Mouse (Mus musculus): ENCODE data around the gene Fnip2.
A peak's percentile ranks its signal among the peaks of the same experiment; 100 is the strongest.

Fnip2 gene

DNA sequence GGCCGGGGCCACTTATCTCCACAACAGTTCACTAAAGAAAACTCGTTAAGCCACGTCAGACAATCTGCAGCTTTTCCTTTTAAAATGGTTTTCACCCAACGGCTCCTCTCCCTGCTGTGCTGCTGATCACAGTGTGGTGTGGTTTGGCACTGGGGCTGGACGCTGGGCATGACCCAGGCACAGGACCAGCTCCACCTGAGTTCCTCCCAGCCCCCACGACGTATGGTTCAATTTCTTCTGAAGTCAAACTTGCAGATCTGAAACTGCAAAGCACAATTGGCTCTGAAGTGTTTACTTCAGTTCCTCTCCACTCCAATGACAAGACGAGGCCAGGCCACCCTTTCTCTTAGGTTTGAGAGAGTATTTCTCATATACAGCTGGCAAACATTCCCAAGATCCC, 39.1 kb downstream of the Fnip2 start:
- no peak for DNase-seq (ENCODE audit: low spot score in 2 of 2)

DNA sequence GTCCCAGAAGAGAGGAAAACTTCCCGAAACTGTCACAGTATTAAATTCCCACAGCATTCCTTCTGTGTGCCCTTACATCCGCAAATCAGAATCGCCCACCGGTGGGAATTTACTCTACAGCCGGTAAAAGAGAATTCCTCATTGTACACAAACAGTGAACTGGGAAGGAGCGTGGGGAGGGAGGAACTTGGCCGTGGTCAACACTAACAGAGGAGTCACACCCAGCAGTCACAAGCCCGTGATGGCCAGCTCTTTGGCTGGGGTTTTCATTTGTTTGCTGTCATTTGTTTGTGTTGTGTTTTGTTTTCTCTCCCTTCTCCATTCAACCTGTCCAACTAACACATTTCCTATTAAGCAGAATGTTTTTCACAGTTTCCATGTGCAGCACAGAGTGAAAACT, 39.7 kb downstream of the Fnip2 start:
- no peak for DNase-seq (ENCODE audit: low spot score in 2 of 2)

DNA sequence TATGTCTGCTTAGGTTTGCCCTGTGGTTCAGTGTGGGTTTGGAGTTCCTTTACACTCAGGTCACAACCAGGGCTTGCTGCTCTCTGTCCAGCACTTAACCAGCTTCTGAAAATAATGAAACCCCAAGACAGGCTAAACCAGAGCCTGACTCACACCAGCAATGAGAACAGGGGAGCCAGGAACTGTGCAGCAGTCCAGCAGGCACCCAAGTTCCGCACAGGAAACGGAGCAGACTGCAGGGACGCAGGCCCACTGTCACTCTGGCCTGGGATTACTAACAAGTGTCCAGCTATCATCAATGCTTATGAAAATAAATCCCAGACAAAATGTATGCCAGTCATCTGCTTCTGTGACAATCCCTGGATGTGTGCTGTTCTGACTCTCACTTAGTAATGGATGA, 40.1 kb downstream of the Fnip2 start:
- no peak for DNase-seq (ENCODE audit: low spot score in 2 of 2)

DNA sequence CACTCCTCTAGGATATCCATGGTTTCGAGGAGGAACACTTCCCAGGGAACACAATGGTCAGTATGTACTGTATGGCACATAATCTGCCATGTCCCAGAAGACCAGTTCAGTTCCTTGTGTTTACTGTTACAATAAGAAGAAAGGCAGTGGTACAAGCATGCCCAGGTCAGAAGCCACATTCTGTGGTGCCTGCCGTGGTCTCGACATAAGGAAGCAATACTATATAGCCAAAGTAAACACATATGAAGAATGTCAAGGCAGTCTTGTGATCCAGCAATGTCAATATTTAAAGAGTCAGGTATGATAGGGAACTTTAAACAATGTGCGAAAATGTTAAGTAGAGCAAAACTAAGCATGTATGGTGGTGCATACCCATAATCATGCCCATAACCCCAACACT, 44.2 kb downstream of the Fnip2 start:
- no peak for DNase-seq (ENCODE audit: low spot score in 2 of 2)

DNA sequence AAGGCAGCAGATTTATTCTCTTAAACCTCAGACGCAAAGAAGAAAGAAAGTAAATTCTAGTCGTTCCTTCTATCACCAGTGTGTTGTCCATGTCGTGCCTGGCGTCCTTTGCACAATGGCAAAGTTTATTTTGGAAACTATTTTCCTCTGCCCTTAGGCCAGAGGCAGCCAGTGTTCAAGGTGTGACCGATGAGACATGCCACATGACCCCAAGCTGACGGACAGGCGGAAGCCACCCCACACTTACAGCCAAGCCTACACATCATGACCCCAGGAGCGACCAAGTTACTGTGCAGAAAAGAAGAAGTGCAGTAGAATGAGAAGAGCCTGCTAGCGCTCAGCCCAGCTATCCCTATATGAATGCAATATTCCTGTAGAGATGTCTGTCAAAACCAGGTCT, 47.7 kb downstream of the Fnip2 start:
- no peak for DNase-seq (ENCODE audit: low spot score in 2 of 2)

DNA sequence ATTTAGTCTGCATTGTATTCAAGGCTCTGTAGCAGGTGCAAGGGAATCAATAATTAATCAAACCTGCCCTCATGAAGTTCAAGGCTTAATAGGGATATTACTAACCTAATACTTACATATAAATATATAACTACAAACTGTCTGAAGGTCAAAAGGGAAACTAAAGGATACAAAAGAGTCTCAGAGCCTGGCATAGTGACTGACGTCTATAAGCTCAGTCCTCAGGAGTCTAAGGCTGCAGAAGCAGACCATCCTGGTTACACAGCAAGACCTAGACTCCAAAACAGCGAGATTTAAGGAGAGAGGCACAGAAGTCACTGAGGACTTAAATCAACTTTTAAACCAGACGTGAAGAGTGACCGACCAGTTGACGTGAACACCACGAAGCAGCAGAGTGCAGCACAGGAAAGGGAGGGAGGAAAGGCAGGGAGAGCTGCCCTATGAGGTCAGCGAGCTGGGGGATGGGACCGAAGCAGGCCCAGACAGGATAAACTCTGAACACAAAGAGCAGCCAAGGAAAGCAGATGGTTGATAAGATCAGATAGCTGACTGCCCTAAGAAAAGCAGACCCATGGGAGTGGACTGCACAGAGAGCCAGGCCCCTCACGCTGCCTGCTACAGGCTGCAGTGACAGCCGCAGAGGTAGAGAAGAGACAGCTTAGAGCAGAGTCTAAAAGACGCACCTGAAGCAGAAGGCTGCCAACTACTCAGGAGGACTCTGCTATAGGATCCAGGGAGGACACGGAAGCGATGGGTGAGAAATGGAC, 48.7 kb downstream of the Fnip2 start:
- no peak for DNase-seq (ENCODE audit: low spot score in 2 of 2)

DNA sequence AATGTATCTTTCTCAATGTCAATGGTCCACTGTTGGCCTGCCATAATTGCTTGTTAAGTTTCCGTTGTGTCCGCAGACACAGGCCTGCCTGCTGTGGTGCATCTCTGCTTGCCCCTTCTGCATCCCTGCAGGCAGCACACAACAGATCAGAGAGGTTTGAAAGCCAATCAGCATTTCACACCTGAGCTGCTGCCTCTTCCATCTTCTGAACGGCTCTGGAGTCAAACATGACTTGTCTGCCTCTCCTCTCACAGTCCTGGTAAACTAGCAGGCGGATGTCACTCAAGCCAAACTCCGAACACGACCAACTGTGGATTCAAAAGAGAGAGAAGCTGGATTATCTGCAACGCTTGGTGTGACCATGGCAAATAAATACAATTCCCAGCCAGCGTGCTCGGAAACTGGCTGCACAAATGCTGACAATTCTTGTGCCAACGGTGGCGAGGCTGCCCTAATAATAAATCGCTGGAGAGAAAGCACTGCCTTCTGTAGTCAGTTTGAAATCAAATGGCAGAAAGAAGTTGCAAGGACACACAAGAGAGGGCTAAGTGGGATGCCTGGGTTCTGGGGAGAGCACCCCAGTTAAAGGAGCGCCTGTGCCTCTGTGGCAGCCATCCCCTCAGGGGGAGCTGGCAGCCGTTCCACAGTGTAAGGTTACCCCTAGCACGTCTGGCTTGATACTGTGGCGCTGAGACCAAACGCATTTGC, 49.6 kb downstream of the Fnip2 start:
- DNase-seq (ENCODE audit: low spot score in 2 of 2): no peak

DNA sequence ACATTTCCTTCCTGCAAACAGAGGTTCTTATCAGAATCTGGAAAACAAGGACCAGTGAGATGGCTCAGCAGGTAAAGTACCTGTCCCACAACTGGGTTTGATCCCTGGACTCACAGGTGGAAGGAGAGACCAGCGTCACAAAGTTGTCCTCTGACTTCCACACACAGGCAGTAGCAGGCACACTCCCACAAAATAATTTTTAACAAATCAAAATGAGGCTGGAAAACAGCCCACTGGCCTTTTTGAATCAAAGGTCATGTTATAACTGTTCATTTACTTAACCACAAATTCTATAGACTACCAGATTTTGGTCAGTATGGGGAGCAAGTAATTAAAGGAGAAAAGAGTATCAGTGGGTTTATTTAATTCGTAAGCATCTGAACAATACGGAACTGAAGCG, 50.6 kb downstream of the Fnip2 start:
- no peak for DNase-seq (ENCODE audit: low spot score in 2 of 2)

DNA sequence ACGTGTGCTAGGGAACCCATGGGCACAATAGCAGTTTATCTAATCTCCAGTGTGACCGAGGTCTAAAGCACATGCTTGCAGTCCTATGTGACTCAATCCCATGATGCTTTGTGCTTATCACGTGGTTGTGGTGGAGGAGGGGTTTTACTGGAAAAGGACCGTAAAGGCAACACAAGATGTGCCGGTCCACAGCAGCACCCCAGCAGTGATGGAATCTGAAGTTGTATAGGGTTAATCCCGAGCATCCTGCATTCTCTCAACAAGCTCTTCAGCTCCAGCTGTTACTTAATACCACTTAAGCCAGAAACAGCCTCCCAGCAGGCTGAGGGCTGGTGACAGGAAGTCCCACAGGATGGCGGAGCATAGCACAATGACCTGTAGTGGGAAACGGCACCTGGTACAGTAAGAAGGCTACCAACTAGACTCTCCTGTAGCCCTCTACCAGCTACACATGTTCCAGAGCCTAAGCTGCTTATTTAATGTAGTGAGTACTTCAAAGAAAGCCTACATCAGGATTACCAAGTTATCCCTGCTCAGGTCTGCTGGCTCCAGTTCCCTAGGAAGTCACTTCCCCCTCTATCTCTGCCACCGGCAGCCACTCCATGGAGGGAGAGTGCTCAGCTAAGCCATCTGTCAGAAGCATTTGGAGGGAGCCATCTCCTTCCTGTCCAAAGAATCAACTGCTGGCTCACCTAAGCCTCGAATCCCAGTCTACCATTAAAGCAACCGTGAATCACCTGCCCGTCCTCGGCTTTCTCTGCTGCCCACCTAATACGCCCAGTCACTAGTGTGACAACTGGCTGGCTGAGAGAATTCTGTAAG, 51.3 kb downstream of the Fnip2 start:
- no peak for DNase-seq (ENCODE audit: low spot score in 2 of 2)

DNA sequence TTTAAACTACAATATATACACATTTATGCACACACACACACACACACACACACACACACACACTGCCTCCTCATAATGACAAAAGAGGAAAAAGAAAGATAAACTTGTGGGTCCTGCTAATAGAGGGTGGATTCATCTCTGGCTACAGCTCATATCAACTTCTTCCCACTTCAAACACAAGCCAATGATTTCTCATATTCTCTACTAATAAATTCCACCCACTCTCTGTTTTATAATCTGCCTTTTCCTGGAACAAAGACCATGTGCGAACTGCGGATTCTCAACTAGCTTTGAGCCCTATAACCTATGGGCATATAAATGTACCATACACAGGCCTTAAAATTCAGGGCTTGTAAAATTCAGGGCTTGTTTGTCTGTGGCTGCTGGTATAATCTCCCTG, 53.3 kb downstream of the Fnip2 start:
- DNase-seq (ENCODE audit: low spot score in 2 of 2): no peak

DNA sequence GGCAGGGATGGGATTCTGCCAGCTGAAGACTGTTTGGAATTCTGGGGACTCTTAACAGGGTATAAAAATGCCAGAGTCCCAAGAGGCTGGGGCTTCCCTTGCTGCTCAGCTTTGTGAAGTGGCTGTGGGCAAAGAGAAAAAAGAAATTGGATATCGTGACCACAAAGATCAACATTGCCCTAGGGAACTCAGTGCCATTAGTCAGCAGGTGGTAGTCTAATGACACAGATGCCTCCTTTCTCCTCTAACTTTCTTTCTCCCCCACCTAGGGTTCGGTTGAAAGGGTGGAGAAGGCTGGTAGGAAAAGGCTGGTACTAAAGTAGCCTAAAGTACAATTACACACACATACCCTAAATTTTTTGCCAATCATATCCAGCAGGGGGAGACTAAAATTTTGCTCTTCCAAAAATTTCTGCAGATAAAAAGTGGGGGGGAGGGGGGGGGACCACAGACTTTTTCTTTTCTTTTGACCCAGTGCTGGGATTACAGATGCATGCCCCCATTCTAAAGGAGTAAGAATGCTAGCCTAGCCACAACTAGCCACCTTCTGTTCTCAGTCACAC, 66.3 kb downstream of the Fnip2 start:
- DNase-seq (ENCODE audit: low spot score in 2 of 2): no peak

DNA sequence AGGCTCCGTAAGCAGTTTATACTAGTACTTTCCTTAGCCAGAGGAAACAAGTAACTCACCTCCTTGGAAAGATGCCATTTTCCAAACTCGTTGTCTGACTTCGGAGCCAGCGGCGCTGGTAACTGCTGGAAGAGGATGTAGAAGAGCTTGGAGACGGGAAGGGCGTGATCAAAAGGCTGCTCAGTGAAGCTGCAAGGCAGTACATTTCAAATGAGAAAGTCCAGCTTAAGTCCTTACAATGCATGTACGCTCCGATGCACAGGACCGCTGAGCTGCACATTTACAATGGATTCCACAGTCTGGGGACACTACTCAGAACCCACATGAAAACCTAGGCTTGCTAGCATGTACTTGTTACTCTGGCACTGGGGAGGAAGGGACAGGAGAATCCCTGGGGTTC, 67.3 kb downstream of the Fnip2 start:
- DNase-seq (ENCODE audit: low spot score in 2 of 2): no peak

DNA sequence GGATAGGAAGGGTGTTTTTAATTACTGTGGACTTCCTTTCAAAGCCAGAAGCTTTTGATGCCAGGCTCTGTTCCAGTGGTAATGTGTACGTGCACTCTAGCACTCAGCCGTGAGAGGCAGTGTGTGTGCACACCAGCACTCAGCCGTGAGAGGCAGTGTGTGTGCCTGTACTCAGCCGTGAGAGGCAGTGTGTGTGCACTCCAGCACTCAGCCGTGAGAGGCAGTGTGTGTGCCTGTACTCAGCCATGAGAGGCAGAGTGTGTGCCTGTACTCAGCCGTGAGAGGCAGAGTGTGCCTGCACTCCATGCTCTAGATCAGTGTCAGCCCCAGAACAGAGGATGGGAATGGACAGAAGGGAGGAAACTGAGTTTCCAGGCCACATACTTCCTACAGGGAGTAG, 70.9 kb downstream of the Fnip2 start:
- DNase-seq (ENCODE audit: low spot score in 2 of 2): no peak

DNA sequence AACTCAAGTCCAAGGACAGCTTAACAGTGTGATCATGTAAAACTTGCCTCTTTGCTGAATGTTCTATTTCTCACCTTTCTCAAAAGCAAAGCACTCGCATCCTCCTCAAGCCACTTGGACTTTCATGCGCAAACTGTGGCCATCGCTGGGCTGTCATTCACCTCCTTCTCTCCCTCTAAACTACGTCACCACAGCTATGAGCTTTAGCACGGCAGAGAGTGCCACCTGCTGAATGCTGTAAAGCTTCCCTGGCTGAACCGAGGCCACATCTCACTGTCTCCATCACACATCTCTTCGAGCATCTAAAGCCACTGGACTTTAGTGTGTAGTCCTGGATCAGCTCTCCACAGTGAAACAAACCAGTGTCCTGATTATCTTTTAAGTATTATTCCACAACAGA, 72.4 kb downstream of the Fnip2 start:
- DNase-seq (ENCODE audit: low spot score in 2 of 2): peak in 1 of 2 experiments; percentile 63

DNA sequence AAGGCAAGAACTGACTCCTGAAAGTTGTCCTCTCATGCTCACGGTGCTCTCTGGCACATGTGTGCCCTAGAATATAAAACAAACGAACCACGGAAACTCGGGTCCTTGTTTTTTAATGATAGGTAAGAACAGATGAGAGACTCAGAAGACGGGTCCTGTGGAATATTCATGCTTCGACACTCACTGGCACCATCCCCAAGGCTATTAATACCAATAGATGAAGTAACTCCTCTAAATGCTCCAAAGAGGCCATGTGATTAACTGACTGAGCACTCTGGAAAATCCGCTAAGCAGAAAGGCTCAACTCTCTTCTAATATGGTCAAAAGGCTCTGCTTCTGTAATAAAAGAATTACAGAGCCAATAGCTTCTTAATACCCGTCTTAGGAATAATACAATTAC, 73.6 kb downstream of the Fnip2 start:
- no peak for DNase-seq (ENCODE audit: low spot score in 2 of 2)

DNA sequence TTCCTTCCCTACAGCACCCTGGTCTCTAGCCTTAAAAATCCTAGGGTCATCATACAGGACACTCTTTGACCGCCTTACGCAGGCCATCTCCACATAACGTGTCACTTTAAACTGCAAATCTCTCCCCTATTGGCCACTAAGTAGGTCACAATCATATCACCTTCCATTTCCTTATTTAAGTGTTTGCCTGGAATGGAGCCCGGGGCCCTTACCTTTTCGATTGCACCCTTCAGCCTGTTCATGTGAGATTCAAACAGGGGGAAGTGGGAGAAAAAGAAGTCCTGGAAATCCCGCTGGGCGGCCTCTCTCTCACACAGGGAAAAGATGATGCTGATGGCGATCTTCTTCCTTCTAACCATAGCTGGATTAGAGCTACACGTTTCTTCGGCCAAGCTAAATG, 74.5 kb downstream of the Fnip2 start:
- no peak for DNase-seq (ENCODE audit: low spot score in 2 of 2)

DNA sequence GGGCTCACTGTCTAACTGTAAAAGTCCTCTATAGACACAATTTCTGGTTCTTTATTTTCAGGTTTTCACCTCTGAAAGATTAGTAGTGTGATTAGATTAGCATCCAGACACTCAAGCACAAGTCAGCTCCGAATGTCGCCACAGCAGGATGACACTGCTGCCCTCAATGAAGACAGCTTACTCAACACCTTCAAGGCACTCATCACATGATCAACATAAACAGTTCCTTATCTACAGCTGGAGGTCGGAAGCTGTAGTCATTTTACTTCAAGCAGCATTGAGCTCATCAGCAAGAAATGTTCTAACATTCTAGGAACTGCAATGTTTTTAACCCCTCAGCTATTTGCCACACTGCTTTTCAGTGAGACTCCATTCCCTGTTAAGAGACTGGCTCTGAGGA, 76.0 kb downstream of the Fnip2 start:
- DNase-seq (ENCODE audit: low spot score in 2 of 2): no peak

DNA sequence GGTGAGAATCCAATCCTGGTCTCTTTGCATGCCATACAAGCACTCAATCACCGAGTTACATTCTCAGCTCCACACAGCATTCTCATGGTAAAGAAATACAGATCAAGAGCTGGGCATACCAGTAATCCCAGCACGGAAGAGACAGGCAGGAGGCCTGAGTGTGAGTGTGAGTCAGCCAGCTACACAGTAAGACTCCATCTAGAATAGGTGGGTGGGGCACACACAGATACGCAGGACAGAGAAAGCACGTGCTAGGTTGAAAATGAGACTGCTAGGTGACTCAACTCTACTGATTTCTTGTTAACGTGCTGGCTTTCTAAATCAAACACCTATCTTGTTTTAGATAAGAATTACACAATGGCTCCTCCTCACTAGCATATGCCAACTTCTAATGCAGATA, 77.5 kb downstream of the Fnip2 start:
- DNase-seq (ENCODE audit: low spot score in 2 of 2): no peak

DNA sequence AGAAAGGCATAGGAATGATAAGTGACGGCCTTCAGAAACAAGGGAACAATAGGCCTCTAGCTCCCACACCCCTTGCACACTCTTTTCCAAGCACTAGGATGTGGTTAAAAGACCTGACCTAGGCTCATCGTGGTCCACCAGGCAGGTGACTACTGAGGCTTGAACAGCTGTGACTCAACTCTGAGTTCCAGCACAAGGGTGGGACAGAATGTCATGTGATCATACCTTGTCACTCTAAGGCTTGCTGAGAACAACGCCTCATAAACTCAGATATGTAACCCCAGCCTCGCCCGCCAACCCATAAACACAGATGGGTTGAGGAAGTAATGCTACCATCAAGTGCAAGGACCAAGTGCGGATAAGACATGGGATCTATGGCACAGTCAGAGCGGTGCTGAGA, 79.6 kb downstream of the Fnip2 start:
- no peak for DNase-seq (ENCODE audit: low spot score in 2 of 2)

DNA sequence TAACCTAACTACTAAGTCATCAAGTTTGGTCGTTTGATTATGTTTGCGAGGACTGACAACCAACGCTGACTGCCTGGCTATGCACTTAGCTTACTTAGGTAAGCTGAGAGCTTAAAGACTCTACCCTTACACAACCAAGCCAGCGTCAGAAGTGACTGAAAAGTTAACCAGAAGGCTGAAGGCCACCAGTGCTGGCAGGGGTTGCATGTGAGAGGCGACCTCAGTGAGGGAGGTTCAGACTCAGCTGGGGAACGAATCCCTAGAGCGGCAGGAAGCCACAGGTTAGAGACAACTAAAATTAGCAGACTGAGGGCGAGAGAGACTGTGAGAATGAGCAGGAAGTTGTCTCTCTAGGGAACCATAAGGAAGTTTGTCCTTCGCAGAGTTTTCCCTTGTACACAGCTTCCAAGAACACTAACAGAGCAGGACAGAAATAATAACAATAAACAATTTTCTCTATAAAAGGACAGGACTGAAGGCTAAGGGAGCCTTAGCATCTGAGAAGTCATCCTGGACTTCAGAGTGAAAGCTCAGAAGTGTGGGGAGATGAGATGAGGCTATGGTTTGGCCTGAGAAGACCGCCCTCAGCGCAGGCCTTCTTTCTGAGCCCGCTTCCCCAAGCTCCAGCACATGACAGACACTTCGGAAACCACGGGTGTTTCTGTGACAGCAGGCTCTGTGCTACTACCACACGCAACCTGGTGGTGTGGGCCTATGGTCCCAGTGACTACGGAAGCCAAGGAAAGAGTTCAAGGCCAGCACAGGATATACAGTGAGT, 83.1 kb downstream of the Fnip2 start:
- DNase-seq (ENCODE audit: low spot score in 2 of 2): no peak

DNA sequence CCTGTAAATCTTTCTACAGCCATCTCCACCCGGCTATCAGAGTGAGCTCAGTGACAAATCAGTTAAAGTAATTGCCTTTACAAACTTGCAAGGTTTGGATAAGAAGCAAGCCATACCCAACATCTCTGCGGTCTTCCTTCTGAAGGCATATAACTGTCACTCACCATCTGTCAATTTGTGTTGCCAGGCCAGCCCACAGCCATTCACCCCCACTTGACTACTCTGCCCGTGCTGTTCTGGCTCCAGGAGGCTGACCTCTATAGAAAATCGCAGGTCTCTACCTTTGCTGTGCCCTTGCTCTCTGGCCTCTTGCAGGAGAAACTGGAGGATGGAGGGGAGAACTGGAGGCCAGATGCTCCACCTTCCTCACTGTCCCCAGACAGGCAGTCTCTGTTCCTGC, 88.7 kb downstream of the Fnip2 start:
- no peak for DNase-seq (ENCODE audit: low spot score in 2 of 2)

DNA sequence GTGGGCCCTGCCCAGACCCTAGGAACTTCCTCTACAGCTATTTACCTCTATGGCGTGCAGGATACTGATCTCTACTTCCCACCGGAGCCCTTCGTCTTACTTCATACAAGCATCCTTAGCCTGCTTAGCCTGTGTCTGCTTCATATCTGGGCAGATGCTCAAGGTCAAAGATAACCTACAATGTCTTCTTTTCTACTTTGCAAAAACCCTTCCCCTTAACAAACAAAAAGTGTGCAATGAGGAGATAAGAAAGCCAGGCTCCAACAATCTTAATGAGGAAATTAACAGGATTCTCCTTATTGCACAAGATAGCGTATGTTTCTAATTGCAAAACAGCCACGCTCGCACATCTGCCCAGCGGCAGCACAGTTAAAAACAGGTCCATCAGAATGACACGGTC, 89.2 kb downstream of the Fnip2 start:
- DNase-seq (ENCODE audit: low spot score in 2 of 2): no peak

Data from frontal cortex, postnatal 36 days (tissue).